Mouse (Mus musculus) right cerebral cortex, postnatal 36 days (tissue): ENCODE measurements at regions not wholly inside any gene's neighbourhood (a gene's known extent, or its start where the extent isn't known, plus 50 kb on each side); places are given as distances from the start of the nearest gene placed in this dataset.

Experiments
- DNase-seq, 2 experiments: peaks; one replicate each; pipeline ENCODE4 v3.0.0; 2022; ENCODE audit warnings: low spot score in 2 of 2, mixed read lengths in 1 of 2

GRCm38 (mm10) chr14:92958138-92958537 is 932.3 kb downstream of the Pcdh9 start:
- no peak for DNase-seq

GRCm38 (mm10) chr14:92955485-92955884 is 935.0 kb downstream of the Pcdh9 start:
- no peak for DNase-seq

- DNase-seq, result peak; percentile 12 to 16
These were observed 982.8 kb downstream of the Pcdh9 start for GRCm38 (mm10) chr14:92907623-92908045.

- DNase-seq, result no peak
These were observed 1015.9 kb downstream of the Pcdh9 start for GRCm38 (mm10) chr14:92874548-92874947.

- DNase-seq, result no peak
These were observed 1024.0 kb downstream of the Pcdh9 start for GRCm38 (mm10) chr14:92866462-92866861.

GRCm38 (mm10) chr14:92862942-92863341 is 1027.5 kb downstream of the Pcdh9 start:
- DNase-seq, result no peak

GRCm38 (mm10) chr14:92860723-92861122 is 1029.8 kb downstream of the Pcdh9 start:
- no peak for DNase-seq

GRCm38 (mm10) chr14:92833646-92834045 is 1056.8 kb downstream of the Pcdh9 start:
- no peak for DNase-seq

- no peak for DNase-seq
These were observed 1061.3 kb downstream of the Pcdh9 start for GRCm38 (mm10) chr14:92829171-92829570.

GRCm38 (mm10) chr14:92826576-92827284 is 1063.7 kb downstream of the Pcdh9 start:
- DNase-seq, result no peak

- no peak for DNase-seq
These were observed 1070.4 kb downstream of the Pcdh9 start for GRCm38 (mm10) chr14:92820061-92820460.
